Mouse (Mus musculus): ENCODE measurements around the gene Usp10.

DNA sequence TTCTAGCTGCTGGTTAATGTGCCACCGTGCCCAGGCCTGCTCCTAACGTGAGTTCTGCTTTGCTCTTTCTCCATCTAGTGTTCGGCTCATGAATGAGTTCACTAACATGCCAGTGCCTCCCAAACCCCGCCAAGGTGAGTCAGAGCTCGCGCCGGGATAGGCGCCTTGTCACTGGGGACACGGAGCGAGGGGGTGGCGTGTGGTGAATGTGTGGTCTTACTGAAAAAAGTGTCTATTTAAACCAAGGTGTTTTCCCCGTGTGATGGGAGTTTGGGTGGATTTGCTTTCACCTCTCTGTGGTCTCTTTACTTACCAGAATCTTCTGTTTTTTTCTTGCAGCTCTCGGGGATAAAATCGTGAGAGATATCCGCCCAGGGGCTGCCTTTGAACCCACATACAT lies 38.2 kb downstream of the Usp10 start:
- no peak for TF ChIP-seq POLR2A (IDR thresholded peaks at IDR 0.05; ENCODE audit: low read depth, low read length)
- TF ChIP-seq CTCF (IDR thresholded peaks at IDR 0.05; ENCODE audit: extremely low read depth, insufficient read length, insufficient replicate concordance, low read depth, low read length), result no peak

All from small intestine, adult 2 months (tissue).